In genomic region chr6:53968550-53968949, GRCm38 (mm10) we compare ENCODE assay signal across 13 mouse cellular contexts. TPM values are rescaled to one million over a fixed set of nuclear protein-coding genes. Genes with fewer than 3 reads are reported as not detected.
DNase-seq lines count a peak whose midpoint lies in the region; ATAC-seq lines count a peak whose summit lies in the region.
"Had no signal": no experiment of that assay in that cellular context is flagged by ENCODE, and none has a peak within 500 bp of the region (broad histone marks: within the 10 kb centered on the region; RNA-seq: fewer than 3 reads in every experiment).

No protein-coding gene starts in this region.

- peaks cover 55% of the 10 kb centered on the region for H3K4me1 ChIP-seq in hindbrain, embryonic 10.5 days (replicated peaks)
- peaks cover 35% of the 10 kb centered on the region for H3K4me1 ChIP-seq in hindbrain, embryonic 12.5 days
- H3K4me1 ChIP-seq in neural tube, embryonic 15.5 days: peaks cover 24% of the 10 kb centered on the region

- H3K27ac ChIP-seq in hindbrain, embryonic 10.5 days: peak overlapping the region; percentile 70
- H3K27ac ChIP-seq in hindbrain, embryonic 12.5 days: no peak overlapping the region
- no peak overlapping the region for H3K27ac ChIP-seq in neural tube, embryonic 15.5 days (replicated peaks)
- H3K27ac ChIP-seq: embryonic facial prominence, embryonic 13.5 days; hindbrain, embryonic 13.5 days had no signal

- no peak overlapping the region for H3K9ac ChIP-seq in hindbrain, embryonic 12.5 days
- H3K9ac ChIP-seq in neural tube, embryonic 15.5 days (replicated peaks): no peak overlapping the region
- H3K9ac ChIP-seq: embryonic facial prominence, embryonic 13.5 days; hindbrain, embryonic 13.5 days had no signal

- H3K27me3 ChIP-seq in hindbrain, embryonic 10.5 days (ENCODE audit: insufficient read depth, poor library complexity, severe bottlenecking): peaks cover 8% of the 10 kb centered on the region; the same call in 1 of the 2 replicates
- no peaks in the 10 kb centered on the region for H3K27me3 ChIP-seq in hindbrain, embryonic 12.5 days
- H3K27me3 ChIP-seq in neural tube, embryonic 15.5 days (replicated peaks): 0 out of 2 replicates have a peak, but pooled peaks cover 7% of the 10 kb centered on the region
- H3K27me3 ChIP-seq: hindbrain, embryonic 13.5 days had no signal

- H3K4me3 ChIP-seq in hindbrain, embryonic 10.5 days: no peak overlapping the region
- H3K4me3 ChIP-seq in hindbrain, embryonic 12.5 days: no peak overlapping the region
- no peak overlapping the region for H3K4me3 ChIP-seq in neural tube, embryonic 15.5 days (replicated peaks)
- H3K4me3 ChIP-seq: embryonic facial prominence, embryonic 13.5 days; hindbrain, embryonic 13.5 days had no signal

- DNase-seq in hindbrain, embryonic 10.5 days (ENCODE audit: low spot score): no peak
- DNase-seq in ovary, postnatal 36 days (ENCODE audit: low spot score): peak; percentile 21
- DNase-seq in ovary, adult 18-20 months (ENCODE audit: low spot score): no peak
- peak; percentile 49 to 58 for DNase-seq in cerebellum, postnatal 25 days
- DNase-seq in heart, adult 9 months (ENCODE audit: low spot score in 2 of 2): no peak
- no peak for DNase-seq in spleen, postnatal 14 days (ENCODE audit: low spot score in 2 of 2)
- DNase-seq: adrenal gland, adult 2 months; thymus, postnatal 25 days had no signal

- no peaks in the 10 kb centered on the region for H3K9me3 ChIP-seq in hindbrain, embryonic 10.5 days
- H3K9me3 ChIP-seq in hindbrain, embryonic 12.5 days (replicated peaks): no peaks in the 10 kb centered on the region
- no peaks in the 10 kb centered on the region for H3K9me3 ChIP-seq in neural tube, embryonic 15.5 days (replicated peaks)
- H3K9me3 ChIP-seq: embryonic facial prominence, embryonic 13.5 days; hindbrain, embryonic 13.5 days had no signal

- no peaks in the 10 kb centered on the region for H3K36me3 ChIP-seq in hindbrain, embryonic 10.5 days
- H3K36me3 ChIP-seq in hindbrain, embryonic 12.5 days: no peaks in the 10 kb centered on the region
- H3K36me3 ChIP-seq in neural tube, embryonic 15.5 days: no peaks in the 10 kb centered on the region
- H3K36me3 ChIP-seq: embryonic facial prominence, embryonic 13.5 days; hindbrain, embryonic 13.5 days had no signal

- 90% methylated on average over 6 of the region's 6 CpGs for WGBS in hindbrain, embryonic 10.5 days
- 87% methylated on average over 6 of the region's 6 CpGs for WGBS in hindbrain, embryonic 12.5 days
- WGBS in neural tube, embryonic 15.5 days: 91% methylated on average over 6 of the region's 6 CpGs

- no peak overlapping the region for H3K4me2 ChIP-seq in hindbrain, embryonic 12.5 days (replicated peaks)
- no peak overlapping the region for H3K4me2 ChIP-seq in neural tube, embryonic 15.5 days
- H3K4me2 ChIP-seq: embryonic facial prominence, embryonic 13.5 days; hindbrain, embryonic 13.5 days had no signal

- no peak for ATAC-seq in hindbrain, embryonic 12.5 days (ENCODE audit: low FRiP score)
- no peak for ATAC-seq in neural tube, embryonic 15.5 days (ENCODE audit: low FRiP score)

RNA-seq across cellular contexts. Expression of gene Cpvl, which starts 9.9 kb away (rescaled TPM):
- 0.24 TPM in 1 of 2 replicates, not detected in the other for polyA plus RNA-seq in hindbrain, embryonic 10.5 days (2016; fragmentation: Nextera tagmentation; extraction: Ambion mirVana)
- not detected in 2 replicates for polyA plus RNA-seq in hindbrain, embryonic 12.5 days (2016; fragmentation: Nextera tagmentation; extraction: Ambion mirVana)
- 0.10 TPM in 1 of 2 replicates, not detected in the other for polyA plus RNA-seq in neural tube, embryonic 15.5 days (2015; fragmentation: Nextera tagmentation; extraction: Ambion mirVana)
- polyA plus RNA-seq: adrenal gland, adult 2 months; hindbrain, embryonic 13.5 days; neural tube, embryonic 11.5 days had no signal

Comparison
In these comparisons a context has a peak if more than half of its experiments do, and no peak if none do; other contexts are left out.
1. DNase-seq: peak in ovary, postnatal 36 days (single experiment) and cerebellum, postnatal 25 days (2 of 2); none in hindbrain, embryonic 10.5 days (single experiment), ovary, adult 18-20 months (single experiment), heart, adult 9 months (0 of 2) and spleen, postnatal 14 days (0 of 2).